Mouse (Mus musculus) CH12.LX (cell line): ENCODE measurements around the gene Ifitm1. TPM values are rescaled to one million over a fixed set of nuclear protein-coding genes. Genes with fewer than 3 reads are reported as not detected.

Experiments used
- DNase-seq: peaks from one replicate; pipeline ENCODE4 v3.0.0-alpha.2; 2013; ENCODE audit errors: extremely low read depth
- H3K27ac ChIP-seq: 2 replicates; pipeline ENCODE4 v1.5.1; 2012; ENCODE audit warnings: low read depth, mild to moderate bottlenecking, control low read depth, moderate library complexity; ENCODE audit not compliant: insufficient read depth
- H3K27me3 ChIP-seq: replicated peaks from 2 replicates; pipeline ENCODE3; 2012; ENCODE audit warnings: inconsistent platforms
- H3K36me3 ChIP-seq, 2 experiments: replicated peaks in 1 of 2; 2 replicates each; pipeline versions ENCODE3 to v1.6.1; 2012; ENCODE audit warnings: inconsistent platforms in 1 of 2, low read length in 1 of 2, mild to moderate bottlenecking in 1 of 2, mixed read lengths in 1 of 2, moderate library complexity in 1 of 2; ENCODE audit not compliant: control insufficient read depth in 1 of 2, insufficient read depth in 1 of 2
- H3K4me1 ChIP-seq, 2 experiments: 2 replicates each; pipeline ENCODE4 v1.6.1; 2012; ENCODE audit warnings: inconsistent platforms in 1 of 2, moderate library complexity in 1 of 2; ENCODE audit not compliant: insufficient read depth in 2 of 2, control insufficient read depth in 1 of 2
- H3K4me2 ChIP-seq: 2 replicates; pipeline ENCODE4 v1.6.1; 2012; ENCODE audit warnings: low read depth, mild to moderate bottlenecking, control low read depth; ENCODE audit not compliant: poor library complexity, insufficient read depth, severe bottlenecking
- H3K4me3 ChIP-seq, 3 experiments: fragments of 150-350 bp in 1 of 3; sonication (generic) in 1 of 3; replicated peaks in 1 of 3; 2 replicates each; pipeline versions ENCODE3 to v1.5.1; 2011 to 2012; ENCODE audit warnings: low read depth in 2 of 3, low read length in 2 of 3, mild to moderate bottlenecking in 2 of 3, moderate library complexity in 2 of 3, control low read depth in 1 of 3, improper control_type of control experiment in 1 of 3, inconsistent platforms in 1 of 3, mixed read lengths in 1 of 3; ENCODE audit not compliant: poor library complexity in 1 of 3
- H3K79me2 ChIP-seq: replicated peaks from 2 replicates; pipeline ENCODE4 v1.6.1; 2012; ENCODE audit warnings: mild to moderate bottlenecking, moderate library complexity; ENCODE audit not compliant: control insufficient read depth, poor library complexity, insufficient read depth, severe bottlenecking; ENCODE audit errors: extremely low read depth
- H3K9ac ChIP-seq: 2 replicates; pipeline ENCODE4 v1.6.1; 2012; ENCODE audit warnings: low read depth, mild to moderate bottlenecking, control low read depth, moderate library complexity; ENCODE audit not compliant: insufficient read depth
- H3K9me3 ChIP-seq: replicated peaks from 2 replicates; pipeline ENCODE3; 2012; ENCODE audit warnings: low read length, inconsistent platforms, mixed read lengths
- BHLHE40 ChIP-seq: IDR thresholded peaks from 2 replicates; pipeline ENCODE4 v1.6.1; 2011; ENCODE audit warnings: mild to moderate bottlenecking, low read depth, low read length, improper control_type of control experiment
- CHD2 ChIP-seq: IDR thresholded peaks from 2 replicates; pipeline ENCODE4 v1.6.1; 2011; ENCODE audit warnings: low read length, improper control_type of control experiment
- CTCF ChIP-seq, 2 experiments: IDR thresholded peaks in 1 of 2; conservative IDR thresholded peaks in 1 of 2; 2 replicates each; pipeline ENCODE4 v1.5.1; 2011 to 2012; ENCODE audit warnings: low read depth in 2 of 2, low read length in 2 of 2, improper control_type of control experiment in 1 of 2, inconsistent platforms in 1 of 2, mild to moderate bottlenecking in 1 of 2, moderate library complexity in 1 of 2
- E2F4 ChIP-seq: IDR thresholded peaks from 2 replicates; pipeline ENCODE4 v1.6.1; 2011; ENCODE audit warnings: low read depth, low read length, improper control_type of control experiment; ENCODE audit not compliant: insufficient replicate concordance
- GABPA ChIP-seq: IDR thresholded peaks from 2 replicates; pipeline ENCODE4 v1.6.1; 2012; ENCODE audit warnings: low read depth, low read length, improper control_type of control experiment, inconsistent platforms; ENCODE audit not compliant: insufficient replicate concordance
- JUN ChIP-seq: IDR thresholded peaks from 2 replicates; pipeline ENCODE4 v1.6.1; 2011; ENCODE audit warnings: low read depth, mild to moderate bottlenecking, low read length, improper control_type of control experiment, moderate library complexity; ENCODE audit not compliant: insufficient read depth
- JUND ChIP-seq: conservative IDR thresholded peaks from 2 replicates; pipeline ENCODE4 v1.6.1; 2011; ENCODE audit warnings: low read depth, low read length, improper control_type of control experiment
- KAT2A ChIP-seq: IDR thresholded peaks from 2 replicates; pipeline ENCODE4 v1.6.1; 2012; ENCODE audit warnings: low read length, improper control_type of control experiment, inconsistent platforms; ENCODE audit not compliant: insufficient replicate concordance
- MAFK ChIP-seq: IDR thresholded peaks from 2 replicates; pipeline ENCODE4 v1.6.1; 2011; ENCODE audit warnings: low read length, improper control_type of control experiment; ENCODE audit not compliant: insufficient replicate concordance
- MEF2A ChIP-seq: IDR thresholded peaks from 2 replicates; pipeline ENCODE4 v1.6.1; 2014; ENCODE audit warnings: low read depth, mild to moderate bottlenecking, inconsistent platforms, low read length, improper control_type of control experiment, borderline replicate concordance
- MYC ChIP-seq: IDR thresholded peaks from 2 replicates; pipeline ENCODE4 v1.6.1; 2011; ENCODE audit warnings: low read depth, mild to moderate bottlenecking, improper control_type of control experiment, low read length
- NRF1 ChIP-seq: IDR thresholded peaks from 2 replicates; pipeline ENCODE4 v1.6.1; 2014; ENCODE audit warnings: low read depth, mild to moderate bottlenecking, inconsistent platforms, low read length, improper control_type of control experiment, moderate library complexity
- POLR2A ChIP-seq: IDR thresholded peaks from 2 replicates; pipeline ENCODE4 v1.6.1; 2011; ENCODE audit warnings: low read depth, mild to moderate bottlenecking, improper control_type of control experiment, low read length
- RAD21 ChIP-seq: IDR thresholded peaks from 2 replicates; pipeline ENCODE4 v1.6.1; 2011; ENCODE audit warnings: low read depth, mild to moderate bottlenecking, low read length, improper control_type of control experiment, moderate library complexity
- RCOR1 ChIP-seq: conservative IDR thresholded peaks from 2 replicates; pipeline ENCODE4 v1.6.1; 2012; ENCODE audit warnings: low read depth, mild to moderate bottlenecking, inconsistent platforms, low read length, improper control_type of control experiment
- SMC3 ChIP-seq: IDR thresholded peaks from 2 replicates; pipeline ENCODE4 v1.6.1; 2011; ENCODE audit warnings: low read depth, low read length, improper control_type of control experiment
- UBTF ChIP-seq: IDR thresholded peaks from 2 replicates; pipeline ENCODE4 v1.6.1; 2012; ENCODE audit warnings: low read depth, mild to moderate bottlenecking, inconsistent platforms, low read length, improper control_type of control experiment, moderate library complexity
- USF1 ChIP-seq: IDR thresholded peaks from 2 replicates; pipeline ENCODE4 v1.6.1; 2014; ENCODE audit warnings: low read depth, mild to moderate bottlenecking, inconsistent platforms, low read length, improper control_type of control experiment
- ZNF384 ChIP-seq: IDR thresholded peaks from 2 replicates; pipeline ENCODE4 v1.6.1; 2012; ENCODE audit warnings: low read depth, low read length, improper control_type of control experiment, inconsistent platforms
- dilution Hi-C: fragments of 300-500 bp; cut with MboI; formaldehyde crosslinking; loops from 2 replicates; pipeline ENCODE4 v1.14.3; 2020; ENCODE audit warnings: low sequenced_read_pairs; ENCODE audit not compliant: extremely low pct_unique_long_range_greater_than_20kb, extremely low pct_ligation_motif_present
- in situ Hi-C: fragments of 300-500 bp; cut with MboI; formaldehyde crosslinking; loops from 3 replicates; pipeline ENCODE4 v1.14.3; 2019; ENCODE audit warnings: low sequenced_read_pairs, low pct_ligation_motif_present, low pct_unique_long_range_greater_than_20kb, mixed read lengths
- polyA plus RNA-seq: library from polyadenylated mRNA; unstranded; fragments of >175 nt; gene quantifications from 2 replicates; pipeline ENCODE4 v1.2.1, GENCODE M21; 2012; ENCODE audit warnings: low read depth; ENCODE audit not compliant: insufficient read length
- total RNA-seq, 2 experiments: library from RNA; depleted of rRNA; stranded (reverse); fragments of 300-350 nt in 1 of 2; fragments of >200 nt in 1 of 2; gene quantifications; 2 replicates each; pipeline ENCODE4 v1.2.3; 2012 to 2014

Ifitm1 gene
- total and polyA plus RNA-seq, 3 experiments, result 14.8 to 55.5 (median 32.9) TPM

DNA sequence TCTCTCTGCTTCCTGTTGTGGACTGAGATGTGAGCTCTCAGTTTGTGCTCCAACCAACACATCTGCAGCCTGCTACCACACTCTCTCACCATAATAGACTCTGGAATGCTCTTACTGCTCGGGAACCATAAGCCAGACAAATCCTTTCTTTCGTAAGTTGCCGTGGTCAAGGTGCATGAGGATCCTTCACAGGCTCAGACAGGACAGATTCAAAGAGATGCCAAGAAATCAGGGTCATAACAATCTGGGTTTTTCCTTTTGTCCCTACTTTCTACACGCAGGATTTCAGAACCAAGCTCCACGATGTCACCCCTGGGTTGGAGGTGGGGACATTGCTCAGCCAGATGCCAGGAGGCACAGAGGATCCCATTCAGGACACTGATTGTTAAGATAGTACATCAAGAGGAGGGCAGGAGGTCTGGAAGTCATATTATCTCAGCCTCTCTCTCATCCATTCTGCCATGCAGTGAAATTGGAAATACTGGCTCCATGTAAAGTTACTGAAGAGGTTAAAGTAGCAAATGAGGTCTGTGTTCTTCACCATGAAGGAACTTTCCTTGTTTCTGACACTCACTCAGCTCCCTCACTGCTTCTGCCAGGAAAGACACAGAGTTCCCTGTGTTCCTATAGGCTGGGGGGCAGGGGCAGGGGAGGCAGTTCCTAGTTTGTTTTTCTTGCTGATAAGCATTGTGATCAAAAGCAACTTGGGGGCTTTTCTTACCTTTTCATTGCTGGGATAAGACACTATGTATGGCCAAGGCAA lies 36.4 kb downstream of the Ifitm1 start:
- in situ Hi-C loops, result no loop called here
- H3K27ac ChIP-seq, result no peak overlapping the region
- no peaks in the 10 kb centered on the region for H3K79me2 ChIP-seq
- no peak overlapping the region for H3K4me3 ChIP-seq
- dilution Hi-C loops, result no loop called here
- no peak for DNase-seq
- no peaks in the 10 kb centered on the region for H3K36me3 ChIP-seq
- no peak overlapping the region for H3K9ac ChIP-seq
- TF ChIP-seq KAT2A, result no peak
- no peak overlapping the region for H3K4me2 ChIP-seq
- peaks cover 10% of the 10 kb centered on the region for H3K27me3 ChIP-seq
- peaks cover 14 to 27% of the 10 kb centered on the region in 2 experiments for H3K4me1 ChIP-seq
- peaks cover 2% of the 10 kb centered on the region for H3K9me3 ChIP-seq

DNA sequence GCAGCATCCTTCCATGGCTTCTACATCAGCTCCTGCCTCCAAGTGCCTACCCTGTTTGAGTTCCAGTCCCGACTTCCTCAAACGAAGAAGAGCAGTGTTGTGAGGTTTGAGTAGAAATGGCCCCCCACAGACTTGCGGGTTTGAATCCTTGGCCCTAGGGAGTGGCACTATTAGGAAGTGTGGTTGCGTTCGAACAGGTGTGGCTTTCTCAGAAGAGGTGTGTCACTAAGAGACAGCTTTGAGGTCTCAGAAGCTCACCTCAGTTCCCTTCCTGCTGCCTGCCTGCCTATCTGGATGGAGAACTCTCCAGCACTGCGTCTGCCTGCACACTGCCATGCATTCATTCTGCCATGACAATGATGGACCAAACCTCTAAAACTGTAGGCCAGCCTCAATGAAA lies 39.4 kb downstream of the Ifitm1 start:
- no peak for TF ChIP-seq CHD2
- no peak for TF ChIP-seq KAT2A
- no peak for TF ChIP-seq BHLHE40
- TF ChIP-seq CTCF (conservative IDR thresholded peaks at IDR 0.05 in 1 of 2, IDR thresholded peaks at IDR 0.05 in 1 of 2; ENCODE audit: low read depth in 2 of 2, low read length in 2 of 2), result no peak
- no peak for TF ChIP-seq USF1
- TF ChIP-seq RAD21, result no peak
- no peak for TF ChIP-seq GABPA
- TF ChIP-seq POLR2A, result no peak
- no peak for TF ChIP-seq RCOR1
- no peak for TF ChIP-seq MAFK
- no peak for TF ChIP-seq UBTF
- TF ChIP-seq MEF2A, result no peak
- no peak for TF ChIP-seq JUND
- no peak for TF ChIP-seq NRF1
- no peak for TF ChIP-seq JUN
- TF ChIP-seq MYC, result no peak
- TF ChIP-seq E2F4, result no peak
- TF ChIP-seq SMC3, result no peak
- no peak for TF ChIP-seq ZNF384
- Histone ChIP-seq H3K4me1 (peaks cover 0 to 8% of the 10 kb centered on the region in 2 experiments; a peak in 2 of 4 replicates), H3K36me3 (no peaks in the 10 kb centered on the region), H3K79me2 (no peaks in the 10 kb centered on the region), H3K27me3 (peaks cover 12% of the 10 kb centered on the region), H3K27ac (no peak overlapping the region), H3K9ac (no peak overlapping the region), H3K9me3 (peaks cover 2% of the 10 kb centered on the region), H3K4me2 (no peak overlapping the region), H3K4me3 (no peak overlapping the region)
- no peak for DNase-seq
- dilution Hi-C loops, result no loop called here
- in situ Hi-C loops, result no loop called here
